Mouse (Mus musculus) olfactory bulb, adult 2 months (tissue): Measurements from ENCODE around the gene Dnaic2.

ENCODE experiments used
- CTCF ChIP-seq: fragments of 200-500 bp; IDR thresholded peaks from 2 replicates; pipeline ENCODE4 v1.5.1; 2012; ENCODE audit warnings: low read depth, mild to moderate bottlenecking, low read length, moderate library complexity; ENCODE audit not compliant: insufficient read depth
- POLR2A ChIP-seq: fragments of 200-500 bp; IDR thresholded peaks from 2 replicates; pipeline ENCODE4 v1.6.1; 2012; ENCODE audit warnings: mild to moderate bottlenecking, low read depth, low read length, moderate library complexity; ENCODE audit not compliant: insufficient read depth

DNA sequence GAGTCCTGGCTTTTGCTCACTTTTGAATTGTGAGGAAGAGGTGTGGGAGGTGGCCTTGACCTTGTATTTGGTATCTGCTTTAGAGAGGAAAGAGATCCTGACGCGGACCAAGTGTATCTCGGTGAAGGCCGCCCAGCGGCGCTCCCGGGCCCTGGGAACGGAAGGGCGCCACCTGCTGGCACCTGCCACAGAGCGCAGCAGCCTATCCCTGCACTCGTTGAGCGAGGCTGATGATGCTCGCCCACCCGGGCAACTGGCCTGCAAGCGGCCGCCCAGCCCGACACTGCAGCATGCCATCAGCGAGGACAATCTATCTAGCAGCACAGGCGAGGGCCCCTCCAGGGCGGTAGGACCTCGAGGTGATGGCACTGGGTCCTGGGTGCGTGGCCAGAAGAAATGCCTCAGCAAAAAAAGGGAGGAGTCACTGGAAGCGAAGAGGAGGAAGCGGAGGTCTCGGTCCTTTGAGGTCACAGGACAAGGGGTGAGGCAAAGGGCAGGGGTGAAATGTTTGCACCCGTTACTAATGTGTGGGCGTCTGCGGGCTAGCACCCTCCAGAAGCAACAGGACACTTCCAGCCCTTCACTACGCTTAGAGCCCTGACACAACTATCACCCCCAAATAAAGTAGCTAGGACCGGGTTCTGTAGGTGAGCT, 62.0 kb downstream of the Dnaic2 start:
- TF ChIP-seq CTCF, result peak; percentile 96
- TF ChIP-seq POLR2A, result no peak
